Mouse (Mus musculus) heart, postnatal 0 days (tissue): ENCODE data around the gene A030003K21Rik.
"Not testable (repeated sequence)": the region's sequence is repeated elsewhere in the genome, so short reads cannot be mapped to it uniquely, and the experiment has no call there.

Source experiments
- CTCF ChIP-seq: IDR thresholded peaks from 2 replicates; pipeline ENCODE4 v1.5.1; 2016; ENCODE audit warnings: antibody characterized with exemption, control low read depth, low read depth
- EP300 ChIP-seq: IDR thresholded peaks from 2 replicates; pipeline ENCODE4 v1.6.1; 2016; ENCODE audit warnings: antibody characterized with exemption, low read depth

DNA sequence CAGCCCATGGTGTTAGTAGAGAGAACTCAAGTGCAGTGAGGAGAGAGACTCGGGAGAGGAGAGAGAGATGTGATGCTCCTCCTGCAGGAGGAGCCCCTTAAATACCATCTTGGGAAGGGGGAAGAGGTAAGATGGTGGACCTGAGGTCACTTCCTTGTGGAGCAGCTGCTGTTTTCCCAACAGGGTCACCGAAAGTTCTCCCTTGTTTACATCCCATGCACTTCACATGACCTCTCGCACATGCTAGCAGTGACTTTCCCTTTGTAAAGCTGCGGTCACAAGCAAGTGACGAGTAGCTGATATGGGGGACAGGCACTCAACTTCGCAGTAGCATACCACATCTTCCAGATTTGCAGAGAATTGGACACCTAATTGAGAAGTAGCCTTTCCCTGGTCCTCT is 11.9 kb downstream of the A030003K21Rik start, which contains the start of gene Gm6217:
- TF ChIP-seq EP300, CTCF: not testable (repeated sequence)
